In the genomic region with DNA sequence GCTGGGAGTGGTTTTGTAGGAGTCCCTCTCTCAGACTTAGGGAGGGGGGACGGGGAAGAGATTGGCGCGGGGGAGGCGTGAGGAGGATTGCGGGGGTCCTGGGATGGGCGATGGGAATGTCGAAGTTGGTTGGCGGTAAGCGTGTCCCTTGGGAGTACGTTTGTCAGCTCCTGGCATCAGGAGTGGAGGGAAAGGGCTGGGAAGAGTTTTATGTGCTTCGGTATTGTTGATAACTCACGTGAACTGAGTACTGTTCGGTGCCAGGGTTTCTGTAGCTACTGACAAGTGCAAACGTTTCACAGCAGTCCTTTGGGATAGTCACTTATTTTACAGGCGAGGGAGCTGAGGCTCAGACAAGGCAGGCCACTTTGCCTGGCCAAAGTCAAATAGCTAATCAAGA, we compare ENCODE assay signal across 9 mouse cellular contexts. TPM values are rescaled to one million over a fixed set of nuclear protein-coding genes. Genes with fewer than 3 reads are reported as not detected.
DNase-seq lines count a peak whose midpoint lies in the region; ATAC-seq and TF ChIP-seq lines count a peak whose summit lies in the region.
"Had no signal": no experiment of that assay in that cellular context is flagged by ENCODE, and none has a peak within 500 bp of the region (broad histone marks: within the 10 kb centered on the region; RNA-seq: fewer than 3 reads in every experiment).

No protein-coding gene starts in this region.

- no peaks in the 10 kb centered on the region for H3K27me3 ChIP-seq in heart, embryonic 13.5 days (replicated peaks)
- no peaks in the 10 kb centered on the region for H3K27me3 ChIP-seq in forebrain, embryonic 16.5 days (replicated peaks; ENCODE audit: control insufficient read depth, insufficient read depth, low read length)
- no peaks in the 10 kb centered on the region for H3K27me3 ChIP-seq in midbrain, embryonic 10.5 days (ENCODE audit: low read depth, poor library complexity, severe bottlenecking)
- H3K27me3 ChIP-seq: Patski had no signal

- peak overlapping the region; percentile 70 for H3K4me3 ChIP-seq in heart, embryonic 13.5 days
- peak overlapping the region; percentile 79 to 87 for H3K4me3 ChIP-seq in ES-E14 (ENCODE audit: insufficient read depth in 1 of 2, low read depth in 1 of 2, low read length in 2 of 2, poor library complexity in 1 of 2, severe bottlenecking in 1 of 2)
- H3K4me3 ChIP-seq in forebrain, embryonic 16.5 days (replicated peaks; ENCODE audit: low read length) = peak overlapping the region; percentile 98
- peak overlapping the region; percentile 95 for H3K4me3 ChIP-seq in midbrain, embryonic 10.5 days

- H3K4me2 ChIP-seq in heart, embryonic 13.5 days = peak overlapping the region; percentile 81
- H3K4me2 ChIP-seq in forebrain, embryonic 16.5 days (ENCODE audit: low read length) = peak overlapping the region; percentile 65

- H3K27ac ChIP-seq in heart, embryonic 13.5 days (replicated peaks) = peak overlapping the region; percentile 66
- no peak overlapping the region for H3K27ac ChIP-seq in ES-E14 (ENCODE audit: insufficient read depth, low read depth, low read length, poor library complexity, severe bottlenecking)
- peak overlapping the region; percentile 41; the same call in 1 of the 2 replicates for H3K27ac ChIP-seq in forebrain, embryonic 16.5 days (ENCODE audit: low read length)
- H3K27ac ChIP-seq in midbrain, embryonic 10.5 days (replicated peaks) = peak overlapping the region; percentile 97

- WGBS in heart, embryonic 13.5 days = under 1% methylated on average over 15 of the region's 15 CpGs
- 2% methylated on average over 15 of the region's 15 CpGs for WGBS in forebrain, embryonic 16.5 days
- under 1% methylated on average over 15 of the region's 15 CpGs for WGBS in midbrain, embryonic 10.5 days

- in situ Hi-C loops in ES-E14 (cut with MboI; ENCODE audit: low sequenced_read_pairs in 2 of 2, unreplicated experiment in 2 of 2) = no loop called here

- DNase-seq in heart, adult 8-10 months (ENCODE audit: low spot score) = no peak
- DNase-seq in ES-E14 (ENCODE audit: low read depth, low spot score) = no peak
- no peak for DNase-seq in midbrain, embryonic 10.5 days (ENCODE audit: low spot score)
- no peak for DNase-seq in layer of hippocampus, postnatal 14 days (ENCODE audit: low spot score in 2 of 2)
- no peak for DNase-seq in B cell, adult 2 months
- no peak for DNase-seq in left cerebral cortex, postnatal 10 days (ENCODE audit: extremely low spot score in 1 of 2, low spot score in 2 of 2)

- H3K9ac ChIP-seq in heart, embryonic 13.5 days = peak overlapping the region; percentile 90
- H3K9ac ChIP-seq in ES-E14 (ENCODE audit: insufficient read depth, low read depth, low read length, poor library complexity, severe bottlenecking) = peak overlapping the region; percentile 84
- peak overlapping the region; percentile 84 for H3K9ac ChIP-seq in forebrain, embryonic 16.5 days (replicated peaks; ENCODE audit: low read depth, low read length)

- no peaks in the 10 kb centered on the region for H3K9me3 ChIP-seq in heart, embryonic 13.5 days
- H3K9me3 ChIP-seq in ES-E14 (ENCODE audit: control insufficient read depth, insufficient read depth, low read depth, low read length) = no peaks in the 10 kb centered on the region
- no peaks in the 10 kb centered on the region for H3K9me3 ChIP-seq in forebrain, embryonic 16.5 days (ENCODE audit: control insufficient read depth, low read length)
- H3K9me3 ChIP-seq in midbrain, embryonic 10.5 days (replicated peaks) = no peaks in the 10 kb centered on the region

- no peak for ATAC-seq in heart, embryonic 13.5 days (ENCODE audit: extremely low read depth, insufficient number of reproducible peaks, low FRiP score, low TSS enrichment)
- ATAC-seq in forebrain, embryonic 16.5 days = no peak

- intact Hi-C loops in left cerebral cortex, postnatal 10 days (cut with DNase I) = no loop called here

- peaks cover 20% of the 10 kb centered on the region for H3K36me3 ChIP-seq in heart, embryonic 13.5 days
- peaks cover 9% of the 10 kb centered on the region for H3K36me3 ChIP-seq in ES-E14 (ENCODE audit: control insufficient read depth, insufficient read depth, low read length, poor library complexity, severe bottlenecking)
- H3K36me3 ChIP-seq in forebrain, embryonic 16.5 days (ENCODE audit: control insufficient read depth, insufficient read depth) = peaks cover 3% of the 10 kb centered on the region; the same call in 1 of the 2 replicates
- H3K36me3 ChIP-seq in midbrain, embryonic 10.5 days = peaks cover 29% of the 10 kb centered on the region

- H3K4me1 ChIP-seq in heart, embryonic 13.5 days = peaks cover 54% of the 10 kb centered on the region
- H3K4me1 ChIP-seq in ES-E14 (ENCODE audit: control insufficient read depth in 2 of 2, insufficient read depth in 2 of 2, low read length in 2 of 2, poor library complexity in 1 of 2) = peaks cover 2 to 6% of the 10 kb centered on the region in 2 experiments; a peak in 1 of 4 replicates
- peaks cover 39% of the 10 kb centered on the region for H3K4me1 ChIP-seq in forebrain, embryonic 16.5 days (replicated peaks; ENCODE audit: control insufficient read depth, insufficient read depth, low read length)
- H3K4me1 ChIP-seq in midbrain, embryonic 10.5 days = peaks cover 40% of the 10 kb centered on the region

TF ChIP-seq in ES-E14, 5 proteins besides CTCF, POLR2A, EP300 and RAD21:
- no peak for TF ChIP-seq CHD2 (IDR thresholded peaks at IDR 0.05; ENCODE audit: low read depth, low read length)
- TF ChIP-seq HCFC1 (IDR thresholded peaks at IDR 0.05; ENCODE audit: borderline replicate concordance, insufficient read depth, low read length) = no peak
- TF ChIP-seq MAFK (IDR thresholded peaks at IDR 0.05; ENCODE audit: insufficient read depth, low read depth, low read length) = no peak
- TF ChIP-seq ZNF384 (IDR thresholded peaks at IDR 0.05; ENCODE audit: low read depth, low read length) = no peak
- no peak for TF ChIP-seq ZC3H11A (IDR thresholded peaks at IDR 0.05; ENCODE audit: borderline replicate concordance, low read depth, low read length)

RNA-seq across cellular contexts. Expression of a gene that starts 0.4 kb away (rescaled TPM):
- polyA plus RNA-seq in heart, embryonic 13.5 days (2015; fragmentation: Nextera tagmentation; extraction: Ambion mirVana) = 6.9 and 8.2 TPM in 2 replicates
- total RNA-seq in heart, adult 8-10 months (2022) = 10 to 100 TPM in 1 of 4 experiments, 1 to 10 TPM in 3; 8.9 to 12.0 (median 9.4) TPM
- 4.4 and 4.8 TPM in 2 replicates for total RNA-seq in ES-E14 (2012; rRNA removed)
- polyA plus RNA-seq in forebrain, embryonic 16.5 days (2015; fragmentation: Nextera tagmentation; extraction: Ambion mirVana) = 9.5 and 10.2 TPM in 2 replicates
- 8.8 and 10.2 TPM in 2 replicates for polyA plus RNA-seq in midbrain, embryonic 10.5 days (2016; fragmentation: Nextera tagmentation; extraction: Ambion mirVana)
- 10 to 100 TPM; 26.5 to 27.6 TPM for total RNA-seq in layer of hippocampus, postnatal 14 days (2021)
- total RNA-seq in left cerebral cortex, postnatal 10 days (2021) = 10 to 100 TPM; 23.0 to 26.8 TPM

RNA-seq across cellular contexts. Expression of a gene that starts 0.5 kb away (rescaled TPM):
- 25.5 and 26.0 TPM in 2 replicates for polyA plus RNA-seq in heart, embryonic 13.5 days (2015; fragmentation: Nextera tagmentation; extraction: Ambion mirVana)
- 10 to 100 TPM; 49.7 to 57.7 (median 54.7) TPM for total RNA-seq in heart, adult 8-10 months (2022)
- 83.5 and 95.4 TPM in 2 replicates for total RNA-seq in ES-E14 (2012; rRNA removed)
- polyA plus RNA-seq in forebrain, embryonic 16.5 days (2015; fragmentation: Nextera tagmentation; extraction: Ambion mirVana) = 40.6 and 42.4 TPM in 2 replicates
- polyA plus RNA-seq in midbrain, embryonic 10.5 days (2016; fragmentation: Nextera tagmentation; extraction: Ambion mirVana) = 37.5 and 46.5 TPM in 2 replicates
- total RNA-seq in layer of hippocampus, postnatal 14 days (2021) = 10 to 100 TPM; 88.8 to 94.2 TPM
- 10 to 100 TPM; 84.7 to 85.4 TPM for total RNA-seq in left cerebral cortex, postnatal 10 days (2021)
